Mouse (Mus musculus) heart, adult 18-20 months (tissue): ENCODE data around the gene Pip4k2b. TPM values are rescaled to one million over a fixed set of nuclear protein-coding genes. Genes with fewer than 3 reads are reported as not detected.

ENCODE experiments used
- DNase-seq, 2 experiments: peaks; one replicate each; pipeline ENCODE4 v3.0.0; 2021 to 2022; ENCODE audit warnings: mixed read lengths in 1 of 2
- microRNA-seq, 2 experiments: library from miRNA; unstranded; fragments of <30 nt; microRNA quantifications; one replicate each; pipeline ENCODE4 v1.2.0; 2022
- total RNA-seq, 2 experiments: library from RNA; stranded (reverse); gene quantifications; 2 replicates each; pipeline ENCODE4 v1.2.3; 2021

The Pip4k2b gene
- total RNA-seq, 2 experiments from 2014 or later, result 23.7 to 24.1 TPM

GRCm38 (mm10) chr11:97666221-97666620 lies 78.3 kb downstream of the Pip4k2b start:
- no peak for DNase-seq

- no peak for DNase-seq
Observed at GRCm38 (mm10) chr11:97665431-97665830, 79.1 kb downstream of the Pip4k2b start.

Small RNAs within 50 kb of the gene (microRNA-seq; reads per million reads assigned to microRNA genes)
- 0.54 to 0.76 reads per million in 2 experiments for gene Mir6927
- 0 reads per million in 2 experiments for gene Mir8102

Other genes starting within 250 kb of the Pip4k2b start
- gene 4933428G20Rik, start 244.4 kb downstream of the Pip4k2b start, total RNA-seq, result not detected
- gene Srcin1, start 168.5 kb downstream of the Pip4k2b start, total RNA-seq, result under 1 TPM; 0.18 to 0.25 TPM
- gene Epop, start 115.0 kb downstream of the Pip4k2b start, total RNA-seq, result 1 to 10 TPM in 1 of 2 experiments, under 1 TPM in 1; 0.84 to 1.1 TPM
- 10 to 100 TPM; 59.5 to 60.0 TPM for gene Mllt6, start 81.3 kb downstream of the Pip4k2b start, total RNA-seq
- 100 to 1,000 TPM; 134 to 145 TPM for gene Cisd3, start 58.9 kb downstream of the Pip4k2b start, total RNA-seq
- 1 to 10 TPM; 4.8 to 4.9 TPM for gene Pcgf2, start 44.2 kb downstream of the Pip4k2b start, total RNA-seq
- gene Psmb3, start 41.3 kb downstream of the Pip4k2b start, total RNA-seq, result 100 to 1,000 TPM; 135 to 150 TPM
- gene Cwc25, start 21.9 kb upstream of the Pip4k2b start, total RNA-seq, result 1 to 10 TPM; 6.4 to 8.4 TPM
- gene 1700001P01Rik, start 31.2 kb upstream of the Pip4k2b start, total RNA-seq, result not detected
- gene Rpl23, start 37.7 kb upstream of the Pip4k2b start, total RNA-seq, result 100 to 1,000 TPM; 505 to 584 TPM
- 10 to 100 TPM; 34.9 to 36.6 TPM for gene Lasp1, start 54.3 kb upstream of the Pip4k2b start, total RNA-seq
- under 1 TPM; 0.51 to 0.55 TPM for gene B230217C12Rik, start 96.1 kb upstream of the Pip4k2b start, total RNA-seq
- under 1 TPM; 0.35 to 0.75 TPM for gene Fbxo47, start 139.4 kb upstream of the Pip4k2b start, total RNA-seq
- gene Plxdc1, start 241.7 kb upstream of the Pip4k2b start, total RNA-seq, result 1 to 10 TPM; 3.2 to 4.6 TPM